Mouse (Mus musculus): ENCODE measurements around the gene Tmem268.

GRCm38 (mm10) chr4:63589987-63590386 lies 31.4 kb downstream of the Tmem268 start:
- no peak for TF ChIP-seq CTCF (IDR thresholded peaks at IDR 0.05; ENCODE audit: low read depth)
- no peak for TF ChIP-seq EP300 (IDR thresholded peaks at IDR 0.05; ENCODE audit: low read depth)

All from liver, embryonic 14.5 days (tissue).